Mouse (Mus musculus): Measurements from ENCODE around the gene Gm14137. TPM values are rescaled to one million over a fixed set of nuclear protein-coding genes. Genes with fewer than 3 reads are reported as not detected.
A peak's percentile ranks its signal among the peaks of the same experiment; 100 is the strongest.

Gm14137 gene
- polyA plus RNA-seq, 1 experiment from 2014 or later, result 0.27 TPM

- Histone ChIP-seq H3K4me3 (ENCODE audit: control insufficient read depth in 1 of 2, insufficient read depth in 1 of 2, low read depth in 1 of 2, low read length in 2 of 2) (no peak overlapping the region), H3K4me2 (ENCODE audit: low read length) (no peak overlapping the region)
- ATAC-seq (ENCODE audit: insufficient number of reproducible peaks, insufficient read depth, low FRiP score, low read depth), result no peak
Measured at GRCm38 (mm10) chr2:119154683-119155082, 19.6 kb upstream of the Gm14137 start.

GRCm38 (mm10) chr2:119155388-119155787, 18.9 kb upstream of the Gm14137 start:
- WGBS, result 29% methylated on average over 9 of the region's 9 CpGs
- Histone ChIP-seq H3K27me3 (ENCODE audit: control insufficient read depth, insufficient read depth, low read length) (no peaks in the 10 kb centered on the region), H3K27ac (replicated peaks in 1 of 2; ENCODE audit: control insufficient read depth in 1 of 2, insufficient read depth in 1 of 2, low read depth in 2 of 2, low read length in 2 of 2) (no peak overlapping the region), H3K9ac (ENCODE audit: low read length) (peak overlapping the region; percentile 88; the same call in 1 of the 2 replicates), H3K4me1 (ENCODE audit: control insufficient read depth in 2 of 2, insufficient read depth in 2 of 2, low read length in 2 of 2) (peaks cover 2 to 16% of the 10 kb centered on the region in 2 experiments; a peak in 3 of 4 replicates), H3K4me3 (ENCODE audit: control insufficient read depth in 1 of 2, insufficient read depth in 1 of 2, low read depth in 1 of 2, low read length in 2 of 2) (peak overlapping the region in 1 of 2 experiments; percentile 78; a peak in 1 of 4 replicates), H3K36me3 (ENCODE audit: control insufficient read depth, insufficient read depth, low read length) (peaks cover 41% of the 10 kb centered on the region), H3K4me2 (ENCODE audit: low read length) (peak overlapping the region; percentile 89), H3K9me3 (ENCODE audit: control insufficient read depth, low read length) (no peaks in the 10 kb centered on the region)
- ATAC-seq (ENCODE audit: insufficient number of reproducible peaks, insufficient read depth, low FRiP score, low read depth), result no peak

More at GRCm38 (mm10) chr2:119154683-119155082, 19.6 kb upstream of the Gm14137 start:
- Histone ChIP-seq H3K36me3 (ENCODE audit: control insufficient read depth, insufficient read depth, low read length) (peaks cover 49% of the 10 kb centered on the region), H3K4me1 (ENCODE audit: control insufficient read depth in 2 of 2, insufficient read depth in 2 of 2, low read length in 2 of 2) (peaks cover 2 to 16% of the 10 kb centered on the region in 2 experiments; a peak in 3 of 4 replicates), H3K27me3 (ENCODE audit: control insufficient read depth, insufficient read depth, low read length) (no peaks in the 10 kb centered on the region), H3K27ac (replicated peaks in 1 of 2; ENCODE audit: control insufficient read depth in 1 of 2, insufficient read depth in 1 of 2, low read depth in 2 of 2, low read length in 2 of 2) (no peak overlapping the region), H3K9ac (ENCODE audit: low read length) (no peak overlapping the region), H3K9me3 (ENCODE audit: control insufficient read depth, low read length) (no peaks in the 10 kb centered on the region)
- 73% methylated on average over 2 of the region's 2 CpGs for WGBS

DNA sequence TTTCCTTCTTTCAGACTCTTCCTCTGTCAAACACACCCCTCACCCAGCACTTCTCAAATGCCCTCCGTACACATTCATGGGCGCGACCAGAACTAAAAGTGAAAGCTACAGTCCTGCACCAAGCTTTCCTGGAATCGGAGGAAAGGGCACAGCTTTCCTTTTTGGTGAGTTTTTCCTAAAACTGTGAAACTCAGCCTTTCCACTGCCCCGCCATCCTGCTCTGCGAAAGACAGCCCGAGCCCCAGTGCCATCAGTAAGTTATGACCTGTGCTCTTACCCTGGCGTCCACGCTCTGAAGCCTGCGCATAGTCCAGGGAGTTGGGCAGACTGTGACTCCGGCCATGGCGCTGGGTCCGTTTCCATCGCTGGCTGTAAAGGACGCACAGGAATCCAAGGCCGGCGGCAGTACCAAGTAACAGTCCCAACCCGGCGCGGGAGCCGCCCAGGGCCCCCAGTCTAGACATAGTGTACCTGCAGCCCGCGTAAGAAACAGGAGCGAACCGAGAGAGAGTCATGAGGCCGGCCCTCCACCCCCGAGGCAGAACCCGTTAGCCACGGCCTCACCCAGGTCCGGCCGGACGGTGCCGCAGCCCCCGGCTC, 18.1 kb upstream of the Gm14137 start:
- H3K9ac ChIP-seq (ENCODE audit: low read length), result peak overlapping the region; percentile 88
- WGBS, result 3% methylated on average over 34 of the region's 34 CpGs
- peak overlapping the region; percentile 89 for H3K4me2 ChIP-seq (ENCODE audit: low read length)
- H3K9me3 ChIP-seq (ENCODE audit: control insufficient read depth, low read length), result no peaks in the 10 kb centered on the region
- no peaks in the 10 kb centered on the region for H3K27me3 ChIP-seq (ENCODE audit: control insufficient read depth, insufficient read depth, low read length)
- peaks cover 5 to 19% of the 10 kb centered on the region in 2 experiments for H3K4me1 ChIP-seq (ENCODE audit: control insufficient read depth in 2 of 2, insufficient read depth in 2 of 2, low read length in 2 of 2)
- peak; percentile 28; the same call in 1 of the 2 replicates for ATAC-seq (ENCODE audit: insufficient number of reproducible peaks, insufficient read depth, low FRiP score, low read depth)
- peaks cover 34% of the 10 kb centered on the region for H3K36me3 ChIP-seq (ENCODE audit: control insufficient read depth, insufficient read depth, low read length)
- peak overlapping the region; percentile 6 to 55; a peak in 3 of 4 replicates for H3K27ac ChIP-seq (replicated peaks in 1 of 2; ENCODE audit: control insufficient read depth in 1 of 2, insufficient read depth in 1 of 2, low read depth in 2 of 2, low read length in 2 of 2)
- peak overlapping the region; percentile 68 to 78 for H3K4me3 ChIP-seq (ENCODE audit: control insufficient read depth in 1 of 2, insufficient read depth in 1 of 2, low read depth in 1 of 2, low read length in 2 of 2)

DNA sequence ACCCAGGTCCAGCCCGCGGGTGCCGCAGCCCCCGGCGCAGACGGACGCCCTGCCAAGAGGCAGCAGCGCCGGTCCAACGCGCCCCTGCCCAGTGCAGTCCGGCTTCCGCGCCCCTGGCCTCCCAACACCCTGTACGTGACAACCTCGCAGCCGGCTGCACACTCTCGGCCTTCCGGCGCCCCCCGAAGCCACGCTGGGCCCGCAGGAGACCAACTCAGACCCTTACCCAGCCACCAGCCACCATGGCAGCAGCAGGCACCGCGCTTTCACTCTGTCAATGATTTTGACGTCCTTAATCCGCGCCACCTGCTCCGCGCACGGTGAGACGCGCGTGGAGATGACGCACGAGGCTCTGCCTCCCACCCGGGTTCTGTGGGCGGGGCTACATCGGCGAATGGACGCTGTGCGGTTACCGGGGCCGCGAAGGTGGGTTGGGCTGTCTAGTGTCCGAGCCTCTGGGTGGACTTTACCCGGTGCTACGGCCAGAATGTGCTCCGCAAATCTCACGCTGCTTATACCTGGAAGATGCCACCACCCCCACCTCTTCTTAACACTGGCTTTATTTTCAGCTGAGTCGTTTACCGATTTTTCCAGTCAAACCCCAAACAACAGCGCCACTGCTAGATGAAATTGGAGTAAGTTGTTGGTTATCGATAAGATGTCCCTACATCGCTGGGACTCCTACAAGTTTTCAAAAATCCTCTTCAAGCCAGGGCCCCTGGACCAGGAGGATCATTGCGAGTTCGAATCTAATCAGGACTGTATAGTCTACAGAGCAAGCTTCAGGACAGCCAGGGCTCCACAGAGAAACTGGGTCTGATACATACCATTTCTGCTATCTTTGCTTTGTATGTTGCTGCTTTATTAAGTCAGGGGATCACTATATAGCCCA, 17.4 kb upstream of the Gm14137 start, which contains the start of gene Rmdn3:
TSS of gene Rmdn3 (minus strand) at position 354 of the 892 bp plus-strand sequence.
- no peaks in the 10 kb centered on the region for H3K9me3 ChIP-seq (ENCODE audit: control insufficient read depth, low read length)
- H3K27ac ChIP-seq (replicated peaks in 1 of 2; ENCODE audit: control insufficient read depth in 1 of 2, insufficient read depth in 1 of 2, low read depth in 2 of 2, low read length in 2 of 2), result peak within 1 kb of the TSS; percentile 6 to 55; a peak in 3 of 4 replicates
- no peaks in the 10 kb centered on the region for H3K27me3 ChIP-seq (ENCODE audit: control insufficient read depth, insufficient read depth, low read length)
- H3K36me3 ChIP-seq (ENCODE audit: control insufficient read depth, insufficient read depth, low read length), result peaks cover 26% of the 10 kb centered on the region
- H3K4me1 ChIP-seq (ENCODE audit: control insufficient read depth in 2 of 2, insufficient read depth in 2 of 2, low read length in 2 of 2), result peaks cover 7 to 25% of the 10 kb centered on the region in 2 experiments
- peak within 1 kb of the TSS; percentile 68 to 78 for H3K4me3 ChIP-seq (ENCODE audit: control insufficient read depth in 1 of 2, insufficient read depth in 1 of 2, low read depth in 1 of 2, low read length in 2 of 2)
- ATAC-seq (ENCODE audit: insufficient number of reproducible peaks, insufficient read depth, low FRiP score, low read depth), result peak; percentile 75
- WGBS, result under 1% methylated on average over 54 of the region's 57 CpGs
- peak within 1 kb of the TSS; percentile 89 for H3K4me2 ChIP-seq (ENCODE audit: low read length)
- peak within 1 kb of the TSS; percentile 88 for H3K9ac ChIP-seq (ENCODE audit: low read length)

DNA sequence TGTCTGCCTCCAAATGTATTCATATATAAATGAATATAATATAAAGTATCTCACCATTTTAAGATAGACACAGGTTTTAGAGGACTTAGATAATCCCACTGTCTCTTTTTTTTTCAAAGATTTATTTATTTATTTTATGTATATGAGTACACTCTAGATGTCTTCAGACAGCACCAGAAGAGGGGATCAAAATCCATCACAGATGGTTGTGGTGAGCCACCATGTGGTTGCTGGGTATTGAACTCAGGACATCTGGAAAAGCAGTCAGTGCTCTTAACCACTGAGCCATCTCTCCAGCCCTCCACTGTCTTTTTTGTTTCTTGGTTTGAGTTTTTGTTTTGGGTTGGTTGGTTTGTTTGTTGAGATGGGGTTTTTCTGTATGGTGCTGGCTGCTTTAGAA, 16.5 kb upstream of the Gm14137 start:
- H3K4me3 ChIP-seq (ENCODE audit: control insufficient read depth in 1 of 2, insufficient read depth in 1 of 2, low read depth in 1 of 2, low read length in 2 of 2), result no peak overlapping the region
- H3K36me3 ChIP-seq (ENCODE audit: control insufficient read depth, insufficient read depth, low read length), result peaks cover 17% of the 10 kb centered on the region
- H3K27me3 ChIP-seq (ENCODE audit: control insufficient read depth, insufficient read depth, low read length), result no peaks in the 10 kb centered on the region
- H3K4me1 ChIP-seq (ENCODE audit: control insufficient read depth in 2 of 2, insufficient read depth in 2 of 2, low read length in 2 of 2), result peaks cover 5 to 25% of the 10 kb centered on the region in 2 experiments
- no peak overlapping the region for H3K4me2 ChIP-seq (ENCODE audit: low read length)
- H3K9me3 ChIP-seq (ENCODE audit: control insufficient read depth, low read length), result no peaks in the 10 kb centered on the region
- no peak overlapping the region for H3K27ac ChIP-seq (replicated peaks in 1 of 2; ENCODE audit: control insufficient read depth in 1 of 2, insufficient read depth in 1 of 2, low read depth in 2 of 2, low read length in 2 of 2)
- H3K9ac ChIP-seq (ENCODE audit: low read length), result no peak overlapping the region
- no peak for ATAC-seq (ENCODE audit: insufficient number of reproducible peaks, insufficient read depth, low FRiP score, low read depth)

DNA sequence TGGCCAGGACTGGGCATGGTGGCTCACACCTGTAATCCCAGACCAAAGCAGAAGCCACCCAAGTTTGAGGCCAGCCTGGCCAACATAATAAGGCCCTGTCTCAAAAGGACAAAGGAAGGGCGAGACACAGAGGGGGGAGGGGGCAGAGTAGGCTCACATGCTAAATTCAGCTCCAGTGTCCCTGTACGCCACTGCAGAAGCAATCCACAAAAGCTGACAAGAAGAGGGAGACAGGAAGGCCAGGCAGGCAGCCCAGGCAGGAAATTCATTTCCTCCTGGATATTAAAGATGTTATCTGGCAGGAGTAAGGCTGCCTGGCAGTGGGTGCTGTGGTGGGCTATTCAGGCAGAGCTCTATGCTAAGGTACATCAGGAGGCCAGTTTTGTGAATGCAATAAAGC, 13.1 kb upstream of the Gm14137 start:
- Histone ChIP-seq H3K9me3 (ENCODE audit: control insufficient read depth, low read length) (0 out of 2 replicates have a peak, but pooled peaks cover 3% of the 10 kb centered on the region), H3K4me3 (ENCODE audit: control insufficient read depth in 1 of 2, insufficient read depth in 1 of 2, low read depth in 1 of 2, low read length in 2 of 2) (no peak overlapping the region), H3K36me3 (ENCODE audit: control insufficient read depth, insufficient read depth, low read length) (no peaks in the 10 kb centered on the region), H3K4me1 (ENCODE audit: control insufficient read depth in 2 of 2, insufficient read depth in 2 of 2, low read length in 2 of 2) (peaks cover 5 to 14% of the 10 kb centered on the region in 2 experiments), H3K4me2 (ENCODE audit: low read length) (no peak overlapping the region), H3K27ac (replicated peaks in 1 of 2; ENCODE audit: control insufficient read depth in 1 of 2, insufficient read depth in 1 of 2, low read depth in 2 of 2, low read length in 2 of 2) (peak overlapping the region; percentile 6 to 61), H3K27me3 (ENCODE audit: control insufficient read depth, insufficient read depth, low read length) (0 out of 2 replicates have a peak, but pooled peaks cover 4% of the 10 kb centered on the region), H3K9ac (ENCODE audit: low read length) (peak overlapping the region; percentile 40)
- ATAC-seq (ENCODE audit: insufficient number of reproducible peaks, insufficient read depth, low FRiP score, low read depth), result no peak
- WGBS, result 13% methylated on average over 2 of the region's 2 CpGs

GRCm38 (mm10) chr2:119163135-119163534, 11.2 kb upstream of the Gm14137 start:
- H3K27me3 ChIP-seq (ENCODE audit: control insufficient read depth, insufficient read depth, low read length), result peaks cover 13% of the 10 kb centered on the region; the same call in 1 of the 2 replicates
- WGBS, result 66% methylated on average over 3 of the region's 3 CpGs
- 0 out of 2 replicates have a peak, but pooled peaks cover 3% of the 10 kb centered on the region for H3K9me3 ChIP-seq (ENCODE audit: control insufficient read depth, low read length)
- no peak for ATAC-seq (ENCODE audit: insufficient number of reproducible peaks, insufficient read depth, low FRiP score, low read depth)
- H3K4me3 ChIP-seq (ENCODE audit: control insufficient read depth in 1 of 2, insufficient read depth in 1 of 2, low read depth in 1 of 2, low read length in 2 of 2), result no peak overlapping the region
- H3K4me2 ChIP-seq (ENCODE audit: low read length), result no peak overlapping the region
- H3K36me3 ChIP-seq (ENCODE audit: control insufficient read depth, insufficient read depth, low read length), result no peaks in the 10 kb centered on the region
- no peak overlapping the region for H3K9ac ChIP-seq (ENCODE audit: low read length)
- no peak overlapping the region for H3K27ac ChIP-seq (replicated peaks in 1 of 2; ENCODE audit: control insufficient read depth in 1 of 2, insufficient read depth in 1 of 2, low read depth in 2 of 2, low read length in 2 of 2)
- peaks cover 11 to 18% of the 10 kb centered on the region in 2 experiments for H3K4me1 ChIP-seq (ENCODE audit: control insufficient read depth in 2 of 2, insufficient read depth in 2 of 2, low read length in 2 of 2)

All from heart, embryonic 14.5 days (tissue).